Mouse (Mus musculus): ENCODE data around the gene Ankrd17.

DNA sequence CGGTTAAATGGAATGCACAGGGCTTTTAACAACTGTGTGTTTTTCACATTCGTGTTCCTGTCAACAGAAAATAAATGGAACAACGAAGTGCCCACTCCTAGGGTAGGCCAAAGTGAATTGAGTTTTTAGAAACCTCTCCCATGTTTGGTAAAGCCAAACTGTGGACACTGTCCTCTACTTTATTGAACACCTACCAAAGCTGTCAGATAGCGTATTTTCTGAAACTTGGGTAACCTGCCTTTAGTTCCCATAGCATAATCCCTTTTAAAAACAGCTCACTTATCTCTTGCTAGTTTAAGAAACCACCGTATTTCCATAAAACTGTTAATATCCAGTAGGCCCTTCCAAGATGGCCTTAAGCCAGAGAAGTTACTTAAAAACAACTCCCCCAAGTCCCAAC, 141.6 kb downstream of the Ankrd17 start:
- TF ChIP-seq POLR2A (IDR thresholded peaks at IDR 0.05; ENCODE audit: extremely low read depth, insufficient read depth, low read length) (no peak), CTCF (IDR thresholded peaks at IDR 0.05; ENCODE audit: extremely low read depth, insufficient read depth, low read length) (no peak)
